Mouse (Mus musculus) liver, embryonic 15.5 days (tissue): ENCODE measurements around the gene Wap. TPM values are rescaled to one million over a fixed set of nuclear protein-coding genes. Genes with fewer than 3 reads are reported as not detected.

ENCODE experiments used
- ATAC-seq: fragments of 200-750 bp; cut with Nextera tagmentation; 2 replicates; pipeline ENCODE4 v1.8.0; 2017; ENCODE audit warnings: moderate number of reproducible peaks, mild to moderate bottlenecking, moderate library complexity; ENCODE audit not compliant: insufficient read depth
- H3K27ac ChIP-seq: fragments of 300-500 bp; sonication (generic); replicated peaks from 2 replicates; pipeline ENCODE4 v1.5.1; 2015; ENCODE audit warnings: mild to moderate bottlenecking, inconsistent platforms
- H3K27me3 ChIP-seq: fragments of 300-500 bp; sonication (generic); 2 replicates; pipeline ENCODE4 v1.6.1; 2015; ENCODE audit warnings: mild to moderate bottlenecking, inconsistent platforms
- H3K36me3 ChIP-seq: fragments of 300-500 bp; sonication (generic); replicated peaks from 2 replicates; pipeline ENCODE4 v1.6.1; 2015; ENCODE audit warnings: moderate library complexity, mild to moderate bottlenecking, inconsistent platforms
- H3K4me1 ChIP-seq: fragments of 300-500 bp; sonication (generic); replicated peaks from 2 replicates; pipeline ENCODE4 v1.6.1; 2015; ENCODE audit warnings: inconsistent platforms
- H3K4me2 ChIP-seq: fragments of 300-500 bp; sonication (generic); 2 replicates; pipeline ENCODE4 v1.6.1; 2015; ENCODE audit warnings: moderate library complexity, mild to moderate bottlenecking, inconsistent platforms
- H3K4me3 ChIP-seq: fragments of 300-500 bp; sonication (generic); replicated peaks from 2 replicates; pipeline ENCODE4 v1.5.1; 2015; ENCODE audit warnings: mild to moderate bottlenecking, inconsistent platforms
- H3K9ac ChIP-seq: fragments of 300-500 bp; sonication (generic); 2 replicates; pipeline ENCODE4 v1.6.1; 2015; ENCODE audit warnings: moderate library complexity, mild to moderate bottlenecking, inconsistent platforms
- H3K9me3 ChIP-seq: fragments of 300-500 bp; sonication (generic); replicated peaks from 2 replicates; pipeline ENCODE4 v1.6.1; 2016; ENCODE audit warnings: inconsistent platforms
- WGBS: fragments of 180-500 bp; shearing (Covaris S2); methylation state at CpG from one replicate; pipeline ENCODE4 v1.1.7; 2015; ENCODE audit warnings: mixed read lengths; ENCODE audit not compliant: insufficient replicate concordance; 5-methylcytosine and 5-hydroxymethylcytosine counted together
- polyA plus RNA-seq: library from polyadenylated mRNA; unstranded; fragments of >200 nt; fragmentation: Nextera tagmentation; extraction: Ambion mirVana; gene quantifications from 2 replicates; pipeline ENCODE4 v1.2.1, GENCODE M21; 2015

Wap gene
- polyA plus RNA-seq, 1 experiment from 2014 or later: not detected

GRCm38 (mm10) chr11:6596205-6596604, 42.2 kb downstream of the Wap start:
- no peak for ATAC-seq
- Histone ChIP-seq H3K36me3 (peaks cover 69% of the 10 kb centered on the region), H3K27ac (peak overlapping the region; percentile 88), H3K4me3 (no peak overlapping the region), H3K27me3 (no peaks in the 10 kb centered on the region), H3K9ac (no peak overlapping the region), H3K4me2 (no peak overlapping the region), H3K4me1 (peaks cover 100% of the 10 kb centered on the region), H3K9me3 (no peaks in the 10 kb centered on the region)
- 95% methylated on average over 6 of the region's 6 CpGs for WGBS

GRCm38 (mm10) chr11:6595339-6595738, 43.1 kb downstream of the Wap start:
- H3K9ac ChIP-seq: peak overlapping the region; percentile 40; the same call in 1 of the 2 replicates
- H3K27ac ChIP-seq: peak overlapping the region; percentile 88
- H3K36me3 ChIP-seq: peaks cover 76% of the 10 kb centered on the region
- H3K4me3 ChIP-seq: no peak overlapping the region
- peak overlapping the region; percentile 59 for H3K4me2 ChIP-seq
- H3K4me1 ChIP-seq: peaks cover 100% of the 10 kb centered on the region
- ATAC-seq: peak; percentile 59
- H3K9me3 ChIP-seq: no peaks in the 10 kb centered on the region
- 23% methylated on average over 5 of the region's 5 CpGs for WGBS
- H3K27me3 ChIP-seq: no peaks in the 10 kb centered on the region

GRCm38 (mm10) chr11:6594845-6595244, 43.6 kb downstream of the Wap start:
- ATAC-seq: no peak
- H3K9ac ChIP-seq: peak overlapping the region; percentile 40; the same call in 1 of the 2 replicates
- H3K4me2 ChIP-seq: peak overlapping the region; percentile 59
- no peaks in the 10 kb centered on the region for H3K27me3 ChIP-seq
- no peaks in the 10 kb centered on the region for H3K9me3 ChIP-seq
- no peak overlapping the region for H3K4me3 ChIP-seq
- peak overlapping the region; percentile 88 for H3K27ac ChIP-seq
- peaks cover 100% of the 10 kb centered on the region for H3K4me1 ChIP-seq
- peaks cover 80% of the 10 kb centered on the region for H3K36me3 ChIP-seq
- 62% methylated on average over 6 of the region's 6 CpGs for WGBS

DNA sequence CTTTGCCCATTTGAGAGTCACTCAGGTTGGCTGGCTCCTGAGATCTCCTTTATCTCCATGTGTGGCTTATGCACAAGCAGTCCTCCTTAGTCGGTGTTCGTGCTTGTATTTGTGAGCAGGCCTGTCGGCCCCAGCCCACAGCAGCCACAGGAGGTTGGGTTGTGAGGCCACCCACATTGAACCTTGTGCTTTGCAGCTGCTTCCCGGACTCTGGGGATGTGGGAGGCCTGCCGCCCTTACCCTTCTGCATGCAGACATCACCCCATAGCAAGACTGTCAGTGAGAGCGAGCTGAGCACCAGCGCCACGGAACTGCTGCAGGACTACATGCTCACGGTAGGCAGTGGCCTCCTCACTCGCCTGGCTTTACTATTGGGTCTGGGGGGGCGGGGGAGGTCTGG, 45.0 kb downstream of the Wap start:
- H3K27me3 ChIP-seq: no peaks in the 10 kb centered on the region
- H3K4me3 ChIP-seq: no peak overlapping the region
- peaks cover 100% of the 10 kb centered on the region for H3K4me1 ChIP-seq
- ATAC-seq: no peak
- H3K9ac ChIP-seq: no peak overlapping the region; the same call in 1 of the 2 replicates
- peak overlapping the region; percentile 88 for H3K27ac ChIP-seq
- H3K4me2 ChIP-seq: no peak overlapping the region
- H3K9me3 ChIP-seq: no peaks in the 10 kb centered on the region
- 78% methylated on average over 11 of the region's 11 CpGs for WGBS
- peaks cover 90% of the 10 kb centered on the region for H3K36me3 ChIP-seq

DNA sequence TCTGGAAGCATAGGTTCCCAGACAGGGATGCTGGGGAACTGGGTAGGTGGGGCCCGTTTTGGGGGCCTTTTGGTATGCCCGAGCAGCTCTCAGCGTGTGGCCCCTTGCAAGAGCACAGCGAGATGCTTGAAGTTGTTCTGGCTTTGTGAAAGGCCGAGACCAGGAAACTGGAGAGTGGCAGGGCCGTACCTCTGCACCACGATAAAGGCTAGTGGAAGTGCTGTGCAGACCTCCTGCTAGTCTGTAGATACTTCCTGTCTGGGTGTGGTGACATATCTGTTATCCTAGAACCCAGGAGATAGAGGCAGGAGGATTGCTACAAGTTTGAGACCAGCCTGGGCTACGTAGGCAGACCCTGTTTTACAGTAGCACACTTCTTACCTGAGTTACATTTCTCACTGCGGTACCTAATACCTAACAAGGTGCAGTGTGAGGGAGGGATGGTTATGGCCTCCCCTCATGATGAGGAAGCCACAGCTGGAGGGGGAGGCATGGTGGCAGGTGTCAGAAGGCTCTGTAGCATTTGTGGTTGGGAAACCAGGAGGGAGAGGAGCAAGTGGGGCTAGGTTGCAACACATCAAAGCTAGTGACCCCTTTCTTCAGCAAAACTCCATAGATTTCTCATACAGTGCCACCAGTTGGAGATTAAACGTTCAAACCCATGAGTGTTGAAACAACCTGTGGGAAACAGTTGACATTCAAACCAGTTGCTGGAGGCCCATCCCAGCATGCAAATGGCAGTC, 47.3 kb downstream of the Wap start:
- Histone ChIP-seq H3K27me3 (no peaks in the 10 kb centered on the region), H3K9ac (peak overlapping the region; percentile 15; the same call in 1 of the 2 replicates), H3K4me3 (peak overlapping the region; percentile 29), H3K4me2 (peak overlapping the region; percentile 65), H3K4me1 (peaks cover 96% of the 10 kb centered on the region), H3K9me3 (no peaks in the 10 kb centered on the region), H3K27ac (peak overlapping the region; percentile 88), H3K36me3 (peaks cover 84% of the 10 kb centered on the region)
- ATAC-seq: peak; percentile 86
- 34% methylated on average over 10 of the region's 10 CpGs for WGBS

GRCm38 (mm10) chr11:6589838-6590237, 48.6 kb downstream of the Wap start:
- Histone ChIP-seq H3K4me3 (no peak overlapping the region; the same call in 1 of the 2 replicates), H3K4me1 (peaks cover 96% of the 10 kb centered on the region), H3K36me3 (peaks cover 84% of the 10 kb centered on the region), H3K27ac (peak overlapping the region; percentile 88), H3K4me2 (peak overlapping the region; percentile 65), H3K9me3 (no peaks in the 10 kb centered on the region), H3K9ac (no peak overlapping the region), H3K27me3 (no peaks in the 10 kb centered on the region)
- ATAC-seq: peak; percentile 72
- 47% methylated on average over 7 of the region's 7 CpGs for WGBS

- 83% methylated on average over 7 of the region's 7 CpGs for WGBS
- Histone ChIP-seq H3K4me2 (no peak overlapping the region), H3K9ac (no peak overlapping the region), H3K4me1 (peaks cover 81% of the 10 kb centered on the region), H3K4me3 (no peak overlapping the region), H3K27ac (peak overlapping the region; percentile 88), H3K9me3 (no peaks in the 10 kb centered on the region), H3K36me3 (peaks cover 78% of the 10 kb centered on the region), H3K27me3 (no peaks in the 10 kb centered on the region)
- no peak for ATAC-seq
Measured at GRCm38 (mm10) chr11:6588295-6588694, 50.1 kb downstream of the Wap start.

DNA sequence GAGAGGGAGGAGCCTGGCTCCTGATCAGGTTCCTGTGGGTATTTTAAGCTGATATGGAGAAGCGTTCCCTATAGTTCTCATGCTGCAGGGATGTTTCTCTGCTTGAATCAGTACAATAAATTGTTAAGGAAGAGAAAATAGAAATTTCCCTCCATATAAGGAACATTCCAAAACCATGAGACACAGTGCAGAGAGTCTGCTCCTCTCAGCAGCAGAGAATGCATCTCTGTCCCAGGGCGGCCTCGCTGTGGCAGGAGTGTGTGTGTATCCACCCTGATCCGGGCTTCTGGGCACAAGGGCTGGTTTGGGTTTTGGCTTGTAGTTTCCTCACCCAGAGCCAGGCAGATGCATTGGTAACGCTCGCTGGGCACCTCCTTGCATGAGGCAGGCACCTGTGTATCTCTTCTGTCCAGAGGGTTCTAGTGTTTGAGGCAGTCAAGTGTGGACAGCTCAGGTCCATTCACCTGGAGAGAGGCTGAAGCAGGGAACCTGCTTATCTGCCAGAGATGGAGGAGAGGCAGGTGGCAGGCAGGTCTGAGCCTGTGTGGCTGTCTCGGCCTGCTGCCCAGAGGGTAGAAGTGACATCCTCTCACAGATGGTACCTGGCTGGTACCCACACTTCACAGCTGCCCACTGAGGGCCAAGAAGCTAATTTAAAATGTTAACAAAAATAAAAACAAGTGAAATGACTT, 51.0 kb downstream of the Wap start:
- WGBS: 86% methylated on average over 7 of the region's 7 CpGs
- H3K9me3 ChIP-seq: no peaks in the 10 kb centered on the region
- ATAC-seq: no peak
- H3K4me3 ChIP-seq: no peak overlapping the region
- peak overlapping the region; percentile 64 for H3K27ac ChIP-seq
- H3K4me1 ChIP-seq: peaks cover 72% of the 10 kb centered on the region
- peaks cover 75% of the 10 kb centered on the region for H3K36me3 ChIP-seq
- no peak overlapping the region for H3K9ac ChIP-seq
- no peaks in the 10 kb centered on the region for H3K27me3 ChIP-seq
- H3K4me2 ChIP-seq: no peak overlapping the region

DNA sequence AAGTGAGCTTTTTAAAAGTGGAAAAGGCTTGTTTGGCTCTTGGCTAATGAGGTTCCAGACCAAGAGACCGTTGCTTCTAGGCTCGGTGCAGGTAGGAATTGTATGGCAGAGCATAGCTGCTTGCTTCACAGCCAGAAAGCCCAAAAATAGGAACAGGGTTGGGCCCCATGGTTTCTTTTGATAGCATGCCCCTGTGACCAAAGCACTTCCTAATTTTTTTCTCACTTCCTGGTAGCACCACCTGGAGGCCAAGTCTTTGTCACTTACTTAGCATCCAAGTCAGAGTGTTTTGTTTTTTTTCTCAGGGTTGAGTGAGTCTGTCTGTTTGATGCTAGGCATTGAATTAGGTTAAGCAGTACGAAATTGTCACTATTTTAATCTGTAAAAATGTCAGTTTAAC, 51.8 kb downstream of the Wap start:
- no peaks in the 10 kb centered on the region for H3K9me3 ChIP-seq
- no peak overlapping the region for H3K4me3 ChIP-seq
- peak overlapping the region; percentile 29; the same call in 1 of the 2 replicates for H3K9ac ChIP-seq
- peaks cover 65% of the 10 kb centered on the region for H3K4me1 ChIP-seq
- H3K4me2 ChIP-seq: no peak overlapping the region
- 23% methylated on average over 3 of the region's 3 CpGs for WGBS
- H3K36me3 ChIP-seq: peaks cover 68% of the 10 kb centered on the region
- H3K27ac ChIP-seq: peak overlapping the region; percentile 64
- no peak for ATAC-seq
- no peaks in the 10 kb centered on the region for H3K27me3 ChIP-seq

- H3K4me1 ChIP-seq: peaks cover 55% of the 10 kb centered on the region
- no peak for ATAC-seq
- no peaks in the 10 kb centered on the region for H3K27me3 ChIP-seq
- H3K27ac ChIP-seq: peak overlapping the region; percentile 64
- WGBS: 81% methylated on average over 8 of the region's 8 CpGs
- H3K9me3 ChIP-seq: no peaks in the 10 kb centered on the region
- H3K36me3 ChIP-seq: peaks cover 64% of the 10 kb centered on the region
- H3K9ac ChIP-seq: no peak overlapping the region
- no peak overlapping the region for H3K4me3 ChIP-seq
- H3K4me2 ChIP-seq: no peak overlapping the region
Measured at GRCm38 (mm10) chr11:6585748-6586147, 52.7 kb downstream of the Wap start.
